Mouse (Mus musculus): ENCODE measurements around the gene Map4k3.
"Not testable (repeated sequence)": the region's sequence is repeated elsewhere in the genome, so short reads cannot be mapped to it uniquely, and the experiment has no call there.

The Map4k3 gene

GRCm38 (mm10) chr17:80562792-80563191 lies 165.5 kb downstream of the Map4k3 start:
- DNase-seq, result no peak

DNA sequence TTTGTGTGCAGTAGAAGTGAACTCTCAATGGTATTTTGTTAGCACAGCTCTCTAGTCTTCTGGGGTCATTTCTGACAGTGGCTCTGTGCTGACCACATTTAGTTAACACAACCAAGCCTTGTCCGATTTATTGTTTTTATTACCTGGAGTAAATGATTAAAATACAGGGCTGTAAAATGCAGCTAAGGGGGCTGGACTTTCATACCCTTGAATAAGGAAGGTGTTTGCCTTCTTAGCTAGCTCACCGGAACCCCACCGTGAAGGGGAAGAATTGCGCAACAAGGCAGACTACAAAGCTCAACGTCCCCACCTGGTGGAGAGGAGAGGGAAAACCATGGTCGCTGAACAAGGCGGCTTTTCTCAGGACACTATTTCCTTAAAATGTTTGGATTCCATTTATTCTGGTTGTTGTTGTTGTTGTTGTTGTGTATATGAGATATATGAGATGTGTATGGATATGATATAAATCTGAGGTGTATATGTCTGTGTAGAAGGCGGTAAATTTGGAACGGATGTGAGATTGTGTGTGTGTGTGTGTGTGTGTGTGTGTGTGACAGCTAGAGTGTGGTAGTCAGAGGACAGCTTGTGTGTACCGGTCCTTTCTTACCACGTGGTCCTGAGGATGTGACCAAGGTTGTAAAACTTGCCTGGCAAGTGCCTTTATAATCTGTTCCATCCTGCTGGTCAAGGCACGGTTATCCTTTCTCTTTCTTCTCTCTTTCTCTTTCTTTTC lies 167.4 kb downstream of the Map4k3 start:
- DNase-seq, result peak; percentile 86

DNA sequence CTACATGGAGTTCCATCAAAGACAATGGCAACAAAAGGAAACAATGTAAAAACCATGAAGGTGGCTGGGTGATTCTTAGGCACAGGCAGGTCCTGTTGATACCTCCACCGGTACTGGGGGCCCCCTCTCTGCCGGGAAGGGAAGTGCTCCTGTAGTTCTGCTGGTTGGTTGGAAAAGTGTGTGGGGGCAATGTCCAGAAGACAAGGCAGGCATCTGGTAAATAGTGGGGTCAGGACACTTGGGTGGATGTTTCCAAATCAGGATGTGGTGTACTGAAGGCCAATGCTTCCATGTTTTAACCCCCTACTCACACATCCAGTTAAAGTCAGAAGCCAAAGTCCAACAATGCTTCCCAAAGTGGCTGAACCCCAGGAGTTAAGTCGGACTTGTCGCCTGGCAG lies 168.5 kb downstream of the Map4k3 start:
- DNase-seq, result no peak

GRCm38 (mm10) chr17:80559050-80559449 lies 169.2 kb downstream of the Map4k3 start:
- DNase-seq, result peak; percentile 67

- DNase-seq, result no peak
These were observed 169.7 kb downstream of the Map4k3 start for GRCm38 (mm10) chr17:80558583-80558982.

- DNase-seq, result no peak
These were observed 170.8 kb downstream of the Map4k3 start for GRCm38 (mm10) chr17:80557461-80557860.

DNA sequence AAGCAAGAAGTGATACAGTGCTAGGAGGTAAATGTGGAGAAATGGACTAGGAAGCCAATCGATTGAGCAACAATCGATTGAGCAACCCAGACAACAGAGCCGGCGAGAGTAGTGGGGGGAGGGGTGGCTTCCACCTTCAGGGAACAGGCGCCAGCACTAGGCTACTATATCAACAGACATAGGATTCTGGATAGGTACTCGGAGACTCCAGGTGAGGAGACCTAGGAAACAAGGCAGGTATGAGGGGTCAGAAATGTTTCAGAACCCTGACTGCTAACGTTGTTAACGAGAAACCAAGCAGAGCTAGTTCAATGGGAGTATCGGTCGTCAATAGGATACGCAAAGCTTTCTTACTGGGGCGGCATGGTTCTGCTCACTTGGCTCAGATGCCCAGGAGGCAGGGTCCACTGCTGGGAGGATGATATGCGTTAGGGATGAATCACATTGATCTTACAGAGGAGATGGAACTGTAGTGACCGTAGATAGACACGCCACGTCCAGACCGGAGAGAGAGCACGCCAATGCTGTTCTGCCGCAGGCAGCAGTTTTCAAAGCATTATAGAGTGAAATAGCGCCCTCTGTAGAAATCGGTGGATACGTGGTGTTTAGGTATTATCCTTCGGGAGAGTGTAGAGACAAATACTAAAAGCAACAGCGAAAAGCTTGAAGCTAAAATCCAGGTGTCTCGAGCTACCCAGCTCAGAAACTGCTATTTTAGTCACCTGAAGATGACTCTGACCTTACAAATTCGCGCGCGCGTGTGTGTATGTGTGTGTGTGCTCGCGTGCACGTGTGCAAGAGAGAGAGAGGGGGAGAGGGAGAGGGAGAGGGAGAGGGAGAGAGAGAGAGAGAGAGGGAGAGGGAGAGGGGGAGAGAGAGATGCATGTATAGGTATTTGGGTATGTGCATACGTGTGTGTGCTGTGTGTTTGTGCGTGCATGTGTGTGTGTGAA lies 174.7 kb downstream of the Map4k3 start:
- peak; percentile 84 for DNase-seq

DNA sequence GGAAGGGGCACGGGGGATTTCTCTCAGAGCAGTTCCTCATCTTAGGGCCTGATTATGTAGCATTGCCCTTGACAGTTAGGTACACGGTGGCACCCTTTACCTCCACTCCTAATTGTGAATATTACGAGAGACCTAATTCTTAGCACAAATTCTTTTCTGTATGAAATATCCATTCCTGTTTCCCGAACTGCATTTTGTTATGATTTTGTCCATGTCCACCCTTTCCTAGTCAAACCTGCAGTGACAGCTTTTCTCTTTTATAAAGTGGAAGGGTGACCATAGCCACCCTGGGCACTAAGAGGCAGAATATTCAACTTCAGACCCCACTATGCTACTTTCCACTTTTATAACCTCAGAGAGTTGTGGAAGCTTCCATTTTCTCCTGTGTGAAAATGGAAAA lies 175.6 kb downstream of the Map4k3 start:
- DNase-seq, result no peak

- no peak for DNase-seq
These were observed 177.3 kb downstream of the Map4k3 start for GRCm38 (mm10) chr17:80550981-80551380.

DNA sequence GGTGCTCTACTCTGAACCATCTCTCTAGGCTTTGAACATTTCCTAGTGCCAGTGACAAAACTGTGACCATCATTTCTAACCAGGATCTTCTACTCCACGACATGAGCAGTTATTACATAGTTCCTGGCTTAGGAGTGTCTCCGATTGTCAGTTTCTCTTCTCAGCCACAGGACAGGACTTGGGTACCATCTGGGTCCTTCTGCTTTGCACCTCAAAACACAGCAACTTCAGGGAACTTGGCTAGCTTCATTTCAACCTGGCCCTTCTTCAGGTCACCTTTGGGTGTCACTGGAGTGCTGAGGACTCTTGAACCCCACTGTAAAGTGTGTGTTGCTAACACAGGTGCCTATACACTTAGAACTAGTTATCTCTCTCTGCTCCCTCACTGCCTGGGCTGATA lies 181.4 kb downstream of the Map4k3 start:
- no peak for DNase-seq

DNA sequence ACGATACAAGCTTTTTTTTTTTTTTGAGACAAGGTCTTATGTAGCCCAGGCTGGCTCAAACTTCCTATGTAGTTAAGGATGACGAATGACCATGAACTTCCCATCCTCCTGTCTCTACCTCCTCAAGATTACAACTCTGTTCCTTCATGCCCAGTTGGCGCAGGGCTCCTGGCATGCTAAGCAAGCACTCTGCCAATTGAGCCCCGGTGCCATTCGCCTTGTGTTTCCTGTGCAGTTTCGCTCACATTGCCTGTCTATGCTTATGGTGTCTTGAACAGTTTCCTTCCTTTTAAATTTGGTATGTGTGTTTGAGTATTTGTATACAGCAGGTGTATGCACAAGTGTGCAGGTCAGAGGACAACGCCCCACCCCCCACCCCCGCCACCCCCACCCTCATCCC lies 182.1 kb downstream of the Map4k3 start:
- DNase-seq, result no peak

DNA sequence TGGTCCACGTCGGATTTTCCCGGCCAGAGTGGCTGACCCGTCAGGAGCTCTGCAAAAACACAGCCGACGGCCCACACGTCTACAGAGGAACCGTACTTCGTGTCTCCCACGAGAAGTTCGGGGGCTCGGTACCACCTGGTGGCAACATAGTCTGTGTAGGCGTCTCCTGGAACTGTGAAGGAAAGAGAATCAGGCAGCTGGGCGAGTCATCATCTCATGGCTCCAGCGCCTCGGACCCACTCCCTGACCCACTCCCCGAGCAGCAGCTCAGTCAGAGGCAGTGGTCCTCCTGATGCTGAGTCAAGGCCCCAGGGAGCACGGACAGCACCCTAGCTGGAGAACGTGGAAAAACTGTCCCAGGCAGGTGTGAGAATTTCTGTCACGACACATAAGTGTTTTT lies 184.6 kb downstream of the Map4k3 start:
- no peak for DNase-seq

- DNase-seq, result no peak
These were observed 191.1 kb downstream of the Map4k3 start for GRCm38 (mm10) chr17:80537136-80537535.

DNA sequence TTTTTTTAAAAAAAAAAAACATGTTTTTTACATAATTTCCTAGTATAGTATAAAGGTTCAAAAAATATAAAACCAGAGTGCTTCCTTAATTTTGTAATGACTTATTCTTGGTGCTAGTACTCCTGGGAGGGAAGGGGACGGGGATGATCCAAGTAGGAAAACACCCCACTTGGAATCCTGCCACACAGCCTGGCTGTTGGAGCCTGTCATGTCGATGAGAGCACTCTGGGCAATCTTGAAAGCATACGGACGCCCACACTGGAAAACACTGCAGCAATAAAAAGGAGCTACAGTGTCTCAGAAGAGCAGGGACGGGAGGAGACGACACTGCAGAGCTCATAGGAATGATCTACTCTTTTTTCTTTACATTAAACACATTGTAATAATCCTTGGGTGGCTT lies 192.7 kb downstream of the Map4k3 start:
- DNase-seq, result peak; percentile 8

DNA sequence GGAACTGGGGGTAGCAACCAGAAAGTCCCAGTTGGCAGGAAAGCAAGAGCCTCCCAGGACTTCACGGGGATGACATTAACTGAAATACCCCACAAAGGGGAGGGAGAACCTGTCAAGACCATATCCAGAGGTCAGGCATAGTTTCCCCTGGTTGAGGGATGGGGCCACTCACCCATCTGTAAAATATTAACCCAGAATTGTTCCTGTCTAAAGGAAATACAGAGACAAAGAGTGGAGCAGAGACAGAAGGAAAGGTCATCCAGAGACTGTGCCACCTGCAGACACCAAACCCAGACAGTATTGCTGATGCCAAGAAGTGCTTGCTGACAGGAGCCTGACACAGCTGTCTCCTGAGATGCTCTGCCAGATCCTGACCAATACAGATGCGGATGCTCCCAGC lies 196.9 kb downstream of the Map4k3 start:
- not testable (repeated sequence) for DNase-seq

Data from lung, postnatal 14 days (tissue).